Mouse (Mus musculus) hindbrain, postnatal 0 days (tissue): Measurements from ENCODE around the gene Rictor. TPM values are rescaled to one million over a fixed set of nuclear protein-coding genes. Genes with fewer than 3 reads are reported as not detected.
A peak's percentile ranks its signal among the peaks of the same experiment; 100 is the strongest.

Experiments used
- ATAC-seq: fragments of 200-750 bp; cut with Nextera tagmentation; 2 replicates; pipeline ENCODE4 v1.8.0; 2017; ENCODE audit warnings: mild to moderate bottlenecking, moderate TSS enrichment, moderate library complexity
- DNase-seq: peaks from one replicate; pipeline ENCODE4 v3.0.0-alpha.2; 2015; ENCODE audit warnings: low spot score
- H3K27ac ChIP-seq: fragments of 300-500 bp; sonication (generic); 2 replicates; pipeline ENCODE4 v1.5.1; 2014; ENCODE audit warnings: mild to moderate bottlenecking
- H3K27me3 ChIP-seq: fragments of 300-500 bp; sonication (generic); 2 replicates; pipeline ENCODE4 v1.6.1; 2014; ENCODE audit warnings: low read length, mixed read lengths; ENCODE audit not compliant: insufficient read depth
- H3K36me3 ChIP-seq: fragments of 300-500 bp; sonication (generic); 2 replicates; pipeline ENCODE4 v1.6.1; 2014; ENCODE audit warnings: low read length, mixed read lengths; ENCODE audit not compliant: insufficient read depth
- H3K4me1 ChIP-seq: fragments of 300-500 bp; sonication (generic); 2 replicates; pipeline ENCODE4 v1.6.1; 2014; ENCODE audit warnings: antibody characterized with exemption, low read length, mixed read lengths; ENCODE audit not compliant: insufficient read depth
- H3K4me2 ChIP-seq: fragments of 300-500 bp; sonication (generic); 2 replicates; pipeline ENCODE4 v1.6.1; 2014; ENCODE audit warnings: low read depth, mild to moderate bottlenecking, low read length, moderate library complexity, mixed read lengths
- H3K4me3 ChIP-seq: fragments of 300-500 bp; sonication (generic); 2 replicates; pipeline ENCODE4 v1.5.1; 2014; ENCODE audit warnings: low read length
- H3K9ac ChIP-seq: fragments of 300-500 bp; sonication (generic); replicated peaks from 2 replicates; pipeline ENCODE4 v1.6.1; 2014; ENCODE audit warnings: mild to moderate bottlenecking, low read length, moderate library complexity, mixed read lengths
- H3K9me3 ChIP-seq: fragments of 300-500 bp; sonication (generic); 2 replicates; pipeline ENCODE4 v1.6.1; 2016; ENCODE audit warnings: low read length, mixed read lengths
- CTCF ChIP-seq: IDR thresholded peaks from 2 replicates; pipeline ENCODE4 v1.5.1; 2016; ENCODE audit warnings: antibody characterized with exemption, control low read depth, low read depth
- WGBS: fragments of 180-500 bp; shearing (Covaris S2); extraction: QIAGEN DNeasy Blood & Tissue Kit; methylation state at CpG from one replicate; pipeline ENCODE4 v1.1.7; 2014; 5-methylcytosine and 5-hydroxymethylcytosine counted together
- polyA plus RNA-seq: library from polyadenylated mRNA; unstranded; fragments of >200 nt; fragmentation: Nextera tagmentation; extraction: Ambion mirVana; gene quantifications from 2 replicates; pipeline ENCODE4 v1.2.1, GENCODE M21; 2015
- total RNA-seq: library from RNA; depleted of rRNA; stranded (reverse); fragments of >200 nt; gene quantifications from 2 replicates; pipeline ENCODE4 v1.2.3, GENCODE M21; 2014; rRNA removed

The Rictor gene
- total RNA-seq, result 27.7 and 30.9 TPM in 2 replicates
- 34.6 and 36.7 TPM in 2 replicates for polyA plus RNA-seq

DNA sequence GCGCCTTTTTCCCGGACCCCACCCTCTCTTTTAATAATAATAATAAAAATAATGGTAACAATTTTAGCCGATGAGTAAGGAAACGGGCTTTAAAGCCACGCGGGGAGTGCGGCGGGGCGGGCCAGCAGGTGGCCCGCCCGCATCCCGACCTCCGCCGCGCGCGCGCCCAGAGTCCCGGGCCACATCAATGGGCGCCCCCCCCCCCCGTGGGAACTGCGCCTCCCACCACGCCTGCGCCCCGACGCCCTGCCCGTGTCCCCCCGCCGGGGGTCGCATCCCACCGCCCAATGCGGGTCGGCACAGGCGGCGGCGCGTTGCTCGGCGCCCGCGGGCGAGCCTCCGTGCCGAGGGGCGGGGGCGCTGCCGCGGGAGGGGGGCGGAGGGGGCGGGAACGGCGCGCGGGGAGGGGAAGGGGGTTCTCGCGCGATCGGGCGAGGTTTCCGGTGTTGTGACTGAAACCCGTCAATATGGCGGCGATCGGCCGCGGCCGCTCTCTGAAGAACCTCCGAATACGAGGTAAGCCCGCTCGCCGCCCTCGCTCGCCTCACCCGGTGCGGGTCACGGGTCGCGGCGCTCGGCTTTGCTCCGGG lies at the start of gene Rictor:
Gene Rictor (plus strand): TSS at position 444 of the 590 bp plus-strand sequence.
- peak within 1 kb of the TSS; percentile 99 for H3K4me3 ChIP-seq
- TF ChIP-seq CTCF, result no peak

DNA sequence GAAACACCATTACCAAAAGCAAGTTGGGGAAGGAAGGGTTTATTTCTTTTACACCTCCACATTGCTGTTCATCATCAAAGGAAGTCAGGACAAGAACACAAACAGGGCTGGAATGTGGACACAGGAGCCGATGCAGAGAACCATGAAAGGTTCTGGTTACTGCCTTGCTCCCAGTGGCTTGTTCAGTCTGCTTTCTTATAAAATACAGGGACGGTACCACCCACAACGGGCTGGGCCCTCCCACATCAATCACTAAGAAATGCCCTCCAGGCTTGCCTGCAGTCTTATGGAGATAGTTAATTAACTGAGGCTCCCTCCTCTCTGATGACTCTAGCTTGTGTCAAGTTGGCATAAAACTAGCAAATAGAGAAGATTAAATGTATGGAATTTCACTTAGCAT lies 46.2 kb upstream of the Rictor start:
- Histone ChIP-seq H3K27ac (no peak overlapping the region), H3K4me2 (no peak overlapping the region), H3K4me3 (no peak overlapping the region), H3K9ac (no peak overlapping the region), H3K27me3 (no peaks in the 10 kb centered on the region), H3K36me3 (no peaks in the 10 kb centered on the region), H3K4me1 (no peaks in the 10 kb centered on the region), H3K9me3 (no peaks in the 10 kb centered on the region)
- TF ChIP-seq CTCF, result no peak
- ATAC-seq (no peak), DNase-seq (no peak)
- WGBS, result 32% methylated on average over 3 of the region's 3 CpGs

More for the DNA sequence above, at the start of gene Rictor:
- no peaks in the 10 kb centered on the region for H3K36me3 ChIP-seq
- H3K4me1 ChIP-seq, result peaks cover 8% of the 10 kb centered on the region; the same call in 1 of the 2 replicates
- under 1% methylated on average over 67 of the region's 82 CpGs for WGBS
- DNase-seq, result peak; percentile 94
- no peaks in the 10 kb centered on the region for H3K27me3 ChIP-seq
- peak within 1 kb of the TSS; percentile 91 for H3K9ac ChIP-seq
- H3K9me3 ChIP-seq, result no peaks in the 10 kb centered on the region
- peak within 1 kb of the TSS; percentile 96 for H3K27ac ChIP-seq
- H3K4me2 ChIP-seq, result peak within 1 kb of the TSS; percentile 97
- peak; percentile 94 for ATAC-seq

DNA sequence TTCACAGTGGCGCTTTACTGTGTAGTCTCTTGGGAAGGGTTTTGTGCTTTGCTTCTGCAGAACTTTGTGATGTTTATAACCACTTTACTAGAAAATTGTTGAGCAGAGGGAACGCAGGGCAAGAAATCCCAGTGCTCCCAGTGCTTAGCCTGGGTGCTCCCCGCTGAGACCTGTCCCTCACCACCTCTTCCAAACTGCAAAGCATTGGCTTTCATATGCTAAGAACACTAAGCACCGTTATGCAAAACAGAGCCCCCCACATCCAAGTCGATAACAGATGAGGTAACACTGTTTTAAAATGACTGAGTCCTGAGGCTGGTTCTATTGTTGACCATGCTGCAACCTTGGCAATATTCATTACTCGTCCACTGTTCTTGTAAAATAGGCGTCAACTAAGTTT lies 44.2 kb upstream of the Rictor start:
- Histone ChIP-seq H3K27me3 (no peaks in the 10 kb centered on the region), H3K4me3 (no peak overlapping the region)

DNA sequence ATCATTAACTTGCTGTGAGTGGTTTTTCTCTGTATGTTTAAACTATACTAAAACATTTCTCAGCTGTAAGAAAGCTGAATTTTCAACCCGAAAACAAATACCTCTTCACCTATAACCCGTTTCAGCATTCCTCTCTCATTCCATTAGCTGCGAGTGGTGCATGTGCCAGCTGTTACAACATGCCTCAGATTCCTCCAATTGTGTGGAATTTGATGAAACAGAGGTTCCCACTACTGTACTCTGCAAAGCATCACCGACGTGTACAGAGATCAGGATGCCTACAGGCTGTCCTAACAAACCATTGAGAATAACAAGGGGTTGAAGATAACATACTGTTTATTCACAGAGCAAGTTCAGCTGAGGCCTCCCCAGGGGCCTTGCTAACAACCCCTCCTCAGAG lies 42.1 kb upstream of the Rictor start:
- DNase-seq, result no peak
- Histone ChIP-seq H3K4me1 (no peaks in the 10 kb centered on the region), H3K9ac (no peak overlapping the region), H3K4me2 (no peak overlapping the region), H3K27me3 (no peaks in the 10 kb centered on the region), H3K36me3 (no peaks in the 10 kb centered on the region), H3K9me3 (no peaks in the 10 kb centered on the region), H3K4me3 (no peak overlapping the region), H3K27ac (no peak overlapping the region)
- ATAC-seq, result no peak
- WGBS, result 63% methylated on average over 5 of the region's 5 CpGs
- no peak for TF ChIP-seq CTCF

More for the DNA sequence above, 44.2 kb upstream of the Rictor start:
- no peak overlapping the region for H3K9ac ChIP-seq
- no peak overlapping the region for H3K27ac ChIP-seq
- 61% methylated on average over 7 of the region's 7 CpGs for WGBS
- no peaks in the 10 kb centered on the region for H3K9me3 ChIP-seq
- H3K4me2 ChIP-seq, result no peak overlapping the region
- ATAC-seq (no peak), DNase-seq (no peak)
- no peaks in the 10 kb centered on the region for H3K36me3 ChIP-seq
- no peak for TF ChIP-seq CTCF
- no peaks in the 10 kb centered on the region for H3K4me1 ChIP-seq

DNA sequence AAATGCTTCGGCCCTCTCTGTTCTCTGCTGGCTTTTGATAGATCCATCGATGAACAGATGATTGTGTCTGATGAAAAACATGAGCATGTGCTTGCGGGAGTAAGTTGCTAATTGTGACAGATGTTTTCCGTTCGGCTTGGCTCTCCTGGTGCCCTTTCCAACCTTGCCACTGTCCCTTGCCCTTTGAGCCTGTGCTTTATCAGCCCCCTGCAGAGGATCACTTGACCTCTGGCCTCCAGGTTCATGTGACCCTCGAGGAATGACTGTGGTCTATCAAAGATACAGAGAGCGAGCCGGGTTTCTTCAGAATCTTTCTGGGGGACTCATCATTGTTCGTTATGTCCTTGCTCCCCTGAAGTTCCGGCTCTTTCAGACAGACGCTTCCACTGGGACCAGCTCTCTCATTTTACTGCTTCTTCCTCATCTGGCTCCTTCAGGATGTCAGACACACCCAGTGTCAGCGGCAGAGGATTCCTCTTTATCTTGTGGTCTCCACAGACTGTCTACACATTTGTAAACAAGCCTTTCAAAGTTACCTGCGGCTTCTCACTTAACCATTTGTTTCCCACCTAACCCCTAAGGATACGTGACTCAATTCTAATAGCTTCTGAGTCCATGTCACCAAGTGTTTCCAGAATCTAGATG lies 39.3 kb upstream of the Rictor start:
- Histone ChIP-seq H3K4me1 (no peaks in the 10 kb centered on the region), H3K9me3 (no peaks in the 10 kb centered on the region), H3K36me3 (no peaks in the 10 kb centered on the region), H3K4me3 (no peak overlapping the region), H3K9ac (no peak overlapping the region), H3K27me3 (no peaks in the 10 kb centered on the region), H3K27ac (no peak overlapping the region), H3K4me2 (no peak overlapping the region)
- TF ChIP-seq CTCF, result no peak
- ATAC-seq (no peak), DNase-seq (no peak)
- WGBS, result 36% methylated on average over 14 of the region's 14 CpGs

DNA sequence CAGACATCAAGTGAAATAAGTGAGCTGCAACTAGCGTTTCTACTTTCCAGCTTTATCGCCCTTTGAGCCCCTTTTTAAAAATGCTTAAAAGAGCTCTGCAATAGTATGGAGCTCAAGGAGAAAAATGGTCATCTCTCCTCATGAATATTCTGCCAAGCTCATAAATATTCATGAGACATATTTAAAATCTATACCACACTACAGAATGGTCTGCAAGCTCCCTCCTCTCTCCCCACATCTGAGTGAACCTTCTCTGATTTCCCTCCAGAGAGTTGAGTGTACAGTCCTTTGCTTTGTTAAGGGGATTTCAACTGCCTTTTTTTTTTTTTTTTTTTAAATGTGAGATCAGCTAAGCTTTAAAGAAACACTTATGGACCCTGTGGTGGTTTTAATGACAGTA lies 29.7 kb upstream of the Rictor start:
- no peak overlapping the region for H3K27ac ChIP-seq
- no peak for DNase-seq
- 37% methylated on average over 2 of the region's 2 CpGs for WGBS
- H3K36me3 ChIP-seq, result no peaks in the 10 kb centered on the region
- no peak overlapping the region for H3K4me3 ChIP-seq
- no peak for ATAC-seq
- no peak overlapping the region for H3K4me2 ChIP-seq
- H3K9me3 ChIP-seq, result no peaks in the 10 kb centered on the region
- no peak for TF ChIP-seq CTCF
- H3K9ac ChIP-seq, result no peak overlapping the region
- no peaks in the 10 kb centered on the region for H3K27me3 ChIP-seq
- H3K4me1 ChIP-seq, result no peaks in the 10 kb centered on the region

DNA sequence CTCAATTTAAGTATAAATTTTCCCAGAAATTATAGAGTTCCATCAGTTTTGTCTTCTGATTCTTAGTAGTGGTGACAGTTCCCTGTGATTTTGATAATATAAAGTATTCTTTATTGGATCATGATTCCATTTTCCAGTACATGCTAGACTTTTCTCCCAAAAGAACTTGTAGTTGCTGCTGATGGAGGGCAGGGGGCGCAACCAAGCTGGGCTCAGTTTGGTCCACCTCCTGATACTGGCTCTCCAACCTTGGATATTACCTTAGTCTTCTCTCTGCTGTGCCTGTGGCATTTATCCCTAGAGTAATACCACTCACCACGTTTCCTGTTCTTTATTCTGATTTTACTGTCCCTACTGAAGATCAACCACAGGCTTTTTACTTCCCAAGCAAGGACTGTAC lies 6.0 kb upstream of the Rictor start:
- H3K9me3 ChIP-seq, result no peaks in the 10 kb centered on the region
- ATAC-seq, result no peak
- WGBS, result 71% methylated on average over 2 of the region's 2 CpGs

More for the DNA sequence above, 6.0 kb upstream of the Rictor start:
- Histone ChIP-seq H3K9ac (no peak overlapping the region), H3K36me3 (no peaks in the 10 kb centered on the region), H3K4me2 (no peak overlapping the region), H3K27ac (no peak overlapping the region), H3K4me1 (no peaks in the 10 kb centered on the region), H3K27me3 (no peaks in the 10 kb centered on the region), H3K4me3 (no peak overlapping the region)
- peak; percentile 34 for TF ChIP-seq CTCF
- DNase-seq, result no peak
